Mouse (Mus musculus) granulocyte monocyte progenitor cell, adult 5-6 weeks (primary cell): ENCODE data around the gene Aldh9a1. TPM values are rescaled to one million over a fixed set of nuclear protein-coding genes. Genes with fewer than 3 reads are reported as not detected.
A peak's percentile ranks its signal among the peaks of the same experiment; 100 is the strongest.

ENCODE experiments used
- ATAC-seq: replicated peaks from 2 replicates; pipeline ENCODE4 v1.8.0; 2016; ENCODE audit warnings: mild to moderate bottlenecking, moderate TSS enrichment, inconsistent platforms; ENCODE audit not compliant: poor library complexity, severe bottlenecking
- total RNA-seq, 2 experiments: library from RNA; stranded (forward) in 1 of 2; stranded (reverse) in 1 of 2; fragments of 200-712, 200-1000 nt in 1 of 2; fragments of >200 nt in 1 of 2; fragmentation: Nextera tagmentation in 1 of 2; gene quantifications; 2 replicates each; pipeline ENCODE4 v1.2.3; 2014 to 2017

Aldh9a1 gene
- total RNA-seq, 2 experiments from 2014 or later, result 56.7 to 67.6 TPM

GRCm38 (mm10) chr1:167382316-167382715 is 32.5 kb downstream of the Aldh9a1 start:
- no peak for ATAC-seq

- no peak for ATAC-seq
Measured at GRCm38 (mm10) chr1:167382763-167383162, 33.0 kb downstream of the Aldh9a1 start.

GRCm38 (mm10) chr1:167383178-167383577 is 33.4 kb downstream of the Aldh9a1 start:
- no peak for ATAC-seq

DNA sequence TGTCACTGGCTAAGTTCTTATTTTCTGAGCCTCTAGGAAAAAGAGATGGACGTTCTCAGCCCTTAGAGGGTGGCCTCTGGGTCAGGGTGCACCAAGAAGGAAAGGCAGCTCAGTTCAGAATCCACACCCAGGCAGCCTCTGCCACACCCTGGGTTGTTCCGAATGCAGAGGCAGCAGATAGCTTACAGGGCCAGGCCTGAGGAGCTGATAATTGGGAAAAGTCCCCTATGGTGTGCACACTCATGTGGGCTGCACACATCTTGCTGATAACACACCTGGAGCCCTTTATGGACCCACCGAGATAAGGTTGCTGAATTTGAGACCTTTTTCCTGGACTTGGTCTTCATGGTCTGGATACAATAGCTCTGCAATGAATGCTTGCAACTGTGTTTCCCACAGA is 34.4 kb downstream of the Aldh9a1 start:
- no peak for ATAC-seq

DNA sequence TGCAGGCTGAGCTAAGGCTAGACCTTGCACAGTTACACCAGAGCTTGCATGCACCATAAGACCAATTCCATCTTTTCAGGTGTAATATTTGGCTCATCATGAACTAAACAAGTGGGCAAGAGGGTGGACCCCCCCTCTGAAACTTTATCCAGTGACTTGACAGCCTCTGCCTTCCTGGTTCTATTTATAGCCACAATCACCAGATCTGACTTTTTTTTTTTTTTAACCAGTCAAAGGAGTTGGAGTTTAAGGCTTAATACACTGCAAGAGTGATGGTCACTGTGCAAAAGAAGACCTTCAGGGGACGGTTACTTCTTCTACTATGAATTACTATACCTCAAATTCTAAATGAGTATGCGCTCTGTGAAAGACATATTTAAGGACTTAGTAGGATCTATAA is 35.4 kb downstream of the Aldh9a1 start:
- ATAC-seq, result no peak

- ATAC-seq, result no peak
Measured at GRCm38 (mm10) chr1:167385636-167386035, 35.8 kb downstream of the Aldh9a1 start.

GRCm38 (mm10) chr1:167386466-167386865 is 36.7 kb downstream of the Aldh9a1 start:
- no peak for ATAC-seq

GRCm38 (mm10) chr1:167387310-167387709 is 37.5 kb downstream of the Aldh9a1 start:
- no peak for ATAC-seq

DNA sequence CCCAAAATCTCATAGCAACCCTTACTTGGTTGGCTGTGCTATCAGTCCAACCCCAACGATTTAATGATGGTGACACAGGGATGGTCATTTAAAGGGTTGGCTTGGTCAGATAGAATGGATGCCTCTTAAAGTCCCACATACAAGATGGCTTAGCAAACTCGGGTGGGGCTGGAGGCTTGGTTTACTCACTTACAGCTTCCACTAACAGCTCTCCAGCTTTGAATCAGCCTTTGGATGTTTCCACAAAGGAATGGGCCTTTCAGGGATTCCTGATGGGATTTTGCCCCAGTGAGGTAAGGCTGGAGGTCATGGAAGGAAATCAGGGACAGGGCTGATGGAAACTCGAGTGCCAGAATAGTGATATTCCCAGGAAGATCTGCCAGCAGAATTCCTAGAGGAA is 38.0 kb downstream of the Aldh9a1 start:
- ATAC-seq, result no peak

GRCm38 (mm10) chr1:167388571-167388970 is 38.8 kb downstream of the Aldh9a1 start:
- ATAC-seq, result no peak

DNA sequence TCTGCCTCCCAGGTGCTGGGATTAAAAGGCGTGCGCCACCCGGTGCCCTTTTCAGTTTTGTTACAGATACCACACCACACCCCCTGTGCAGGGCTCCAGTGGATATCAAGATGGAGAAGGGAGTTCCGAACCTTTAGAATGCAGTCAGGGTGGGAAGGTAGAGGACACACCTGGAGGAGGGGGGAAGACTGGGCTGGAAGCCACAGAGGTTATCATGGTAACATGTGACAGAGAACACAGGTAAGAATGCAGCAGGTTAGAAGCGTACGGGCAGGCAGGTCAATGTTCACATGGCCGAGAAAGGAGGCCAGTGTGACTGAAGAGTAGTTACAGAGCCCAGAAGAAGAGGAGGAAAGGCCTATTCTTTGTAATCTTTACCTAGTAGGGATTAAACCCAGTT is 39.8 kb downstream of the Aldh9a1 start:
- no peak for ATAC-seq

DNA sequence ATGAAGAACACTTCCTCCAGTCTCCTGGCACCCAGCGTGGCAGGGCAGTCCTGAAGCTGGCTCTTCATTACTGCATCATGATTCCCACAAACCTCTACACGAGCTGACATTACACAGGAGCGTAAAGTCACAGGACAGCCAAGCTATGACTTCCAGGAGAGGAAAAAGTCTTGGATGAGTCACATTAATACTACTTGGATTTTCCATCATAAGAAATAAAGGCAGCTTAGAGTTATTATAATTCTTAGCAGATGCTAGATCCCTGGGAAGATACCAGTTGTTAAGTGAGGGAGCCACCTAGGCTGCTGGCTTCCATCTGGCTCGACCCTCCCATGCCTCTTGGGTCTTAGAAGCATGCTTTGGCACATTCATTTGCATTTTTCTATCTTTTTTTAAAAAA is 40.6 kb downstream of the Aldh9a1 start:
- ATAC-seq, result no peak

DNA sequence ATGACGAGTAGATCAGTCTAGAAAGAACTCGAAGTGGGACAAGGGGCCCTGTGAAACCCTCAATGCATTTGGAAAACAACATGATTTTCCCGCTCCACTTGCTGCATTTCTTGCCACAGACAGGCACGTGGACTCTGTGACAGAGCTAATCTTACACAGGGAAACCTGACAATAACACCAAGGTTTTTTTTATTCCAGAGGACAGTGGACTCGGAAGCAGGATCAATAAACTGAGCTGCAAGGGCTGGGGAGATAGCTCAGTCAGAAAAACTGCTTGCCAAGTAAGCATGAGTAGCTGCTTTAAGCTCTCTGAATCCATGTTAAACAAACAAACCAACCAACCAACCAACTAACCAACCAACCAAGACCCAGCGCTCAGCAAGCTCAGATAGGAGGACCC is 41.5 kb downstream of the Aldh9a1 start:
- no peak for ATAC-seq

DNA sequence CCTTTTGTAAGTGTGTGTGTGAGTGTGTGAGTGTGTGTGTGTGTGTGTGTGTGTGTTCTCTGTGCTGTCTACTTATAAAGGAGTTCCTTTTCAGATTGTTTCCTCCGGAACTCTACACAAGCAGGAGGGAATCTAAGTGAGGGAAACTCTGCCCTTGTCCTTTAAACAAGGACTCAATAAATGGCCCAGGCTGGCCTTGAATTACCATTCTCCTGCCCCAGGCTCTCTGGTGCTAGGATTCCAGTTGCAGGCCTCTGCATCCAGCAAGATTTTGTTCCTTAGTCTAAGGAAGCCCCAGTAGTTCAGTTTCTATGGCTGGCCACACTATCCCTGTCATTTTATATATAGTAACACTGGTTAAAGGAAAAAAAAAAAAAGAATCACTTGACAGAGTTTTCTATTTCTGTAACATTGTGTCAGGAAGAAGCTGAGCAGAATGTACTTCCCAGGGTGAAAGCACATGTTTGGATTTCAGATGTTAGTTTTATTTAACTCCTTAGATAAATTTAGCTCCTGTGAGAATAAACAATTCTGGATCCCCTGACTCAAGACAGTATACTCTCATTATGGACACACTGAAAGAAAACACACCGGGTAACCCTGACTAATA is 42.3 kb downstream of the Aldh9a1 start:
- no peak for ATAC-seq

GRCm38 (mm10) chr1:167392687-167393086 is 42.9 kb downstream of the Aldh9a1 start:
- ATAC-seq, result peak; percentile 61

GRCm38 (mm10) chr1:167393281-167393680 is 43.5 kb downstream of the Aldh9a1 start:
- peak; percentile 26 for ATAC-seq

DNA sequence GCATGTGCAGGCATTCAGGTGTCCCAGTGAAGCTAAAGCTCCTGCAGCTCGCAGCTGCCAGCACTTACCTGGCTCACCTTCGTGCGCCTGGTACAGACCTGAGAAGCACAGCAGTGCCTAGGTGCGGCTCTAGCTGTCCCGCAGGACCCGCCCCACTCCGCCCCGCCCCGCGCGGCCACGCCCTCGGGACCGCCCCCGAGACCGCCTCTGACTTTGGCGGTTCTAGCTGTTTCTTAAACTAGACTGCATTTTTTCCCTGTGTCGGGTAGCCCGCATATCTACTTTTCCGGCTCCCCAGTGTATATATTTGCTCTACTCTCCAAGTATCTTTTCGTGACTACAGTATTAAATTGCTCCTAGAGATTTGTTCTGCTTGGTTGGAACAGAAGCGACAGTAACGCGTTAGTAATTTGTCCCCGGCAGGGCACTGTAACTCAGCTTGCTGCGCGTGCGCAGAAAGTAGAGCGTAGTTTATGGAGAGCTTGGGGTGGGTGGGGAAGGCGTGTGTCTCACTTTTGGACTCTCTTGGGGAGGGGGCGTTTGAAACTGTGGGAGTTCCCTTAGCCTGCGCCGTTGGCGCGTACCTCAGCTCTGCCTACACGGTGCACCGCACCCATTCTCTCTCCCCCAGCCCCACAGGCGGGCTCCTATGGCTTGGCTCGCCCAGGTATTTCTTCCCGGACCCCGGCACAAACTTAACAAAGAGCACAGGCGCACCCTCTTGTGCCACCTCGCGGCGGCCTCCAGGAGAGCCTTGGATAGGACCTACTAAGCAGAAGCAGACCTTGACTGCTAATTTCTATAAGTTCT is 44.1 kb downstream of the Aldh9a1 start, which contains the start of gene Mgst3:
TSS of gene Mgst3 (minus strand) at position 159 of the 810 bp plus-strand sequence.
- peak; percentile 74 for ATAC-seq

DNA sequence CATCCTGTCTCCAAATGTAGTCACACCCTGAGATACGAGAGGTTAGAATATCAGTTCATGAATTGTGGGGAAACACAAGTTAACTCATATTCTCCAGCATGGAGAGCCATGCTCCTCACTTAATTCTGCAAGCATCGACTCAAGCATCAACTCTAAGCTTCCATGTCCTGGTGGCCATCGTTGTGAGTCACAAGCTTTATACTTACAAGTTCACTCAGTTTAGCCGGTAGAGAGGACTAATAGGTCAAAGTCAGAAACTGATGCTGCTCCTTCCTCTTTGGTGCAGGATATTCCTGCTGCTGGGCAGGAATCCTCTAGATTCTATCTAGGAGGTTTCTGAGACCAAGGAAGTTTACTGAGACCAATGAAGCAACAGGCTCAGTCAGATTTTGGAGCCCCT is 55.4 kb downstream of the Aldh9a1 start:
- ATAC-seq, result no peak

GRCm38 (mm10) chr1:167409601-167410000 is 59.8 kb downstream of the Aldh9a1 start:
- no peak for ATAC-seq

DNA sequence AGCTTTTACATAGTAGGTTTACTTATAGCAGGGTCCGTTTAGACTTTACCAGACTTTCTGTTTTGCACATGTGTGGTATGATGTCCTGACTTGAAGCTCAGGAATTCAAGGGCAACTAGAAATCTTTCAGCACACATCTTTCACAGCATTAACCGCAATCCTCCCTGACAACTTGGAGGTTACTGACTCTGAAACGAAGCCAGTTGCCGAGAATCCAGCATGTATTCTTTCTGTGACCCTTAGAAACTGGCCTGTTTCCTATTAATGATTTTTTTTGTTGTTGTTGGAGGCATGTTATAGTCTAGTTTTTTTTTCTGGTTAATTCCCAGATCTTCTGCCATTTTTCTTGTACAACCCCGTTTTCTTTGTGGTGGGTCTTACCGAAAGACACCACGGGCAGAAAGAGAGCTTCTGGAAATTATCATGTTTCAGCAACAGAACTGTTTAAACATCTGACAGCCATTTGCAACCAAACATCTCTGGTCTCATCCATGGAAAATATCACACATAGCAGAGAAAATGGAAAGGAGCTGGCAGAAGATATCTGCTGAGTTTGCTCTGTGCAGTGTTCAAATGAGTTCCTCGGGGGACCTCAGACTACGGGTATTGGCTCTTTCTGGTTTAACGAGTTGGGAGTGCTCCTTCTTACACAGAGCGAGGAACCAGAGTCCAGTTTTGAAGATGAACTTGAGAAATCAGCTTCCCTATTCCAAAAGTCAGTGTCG is 62.4 kb downstream of the Aldh9a1 start:
- ATAC-seq, result no peak

DNA sequence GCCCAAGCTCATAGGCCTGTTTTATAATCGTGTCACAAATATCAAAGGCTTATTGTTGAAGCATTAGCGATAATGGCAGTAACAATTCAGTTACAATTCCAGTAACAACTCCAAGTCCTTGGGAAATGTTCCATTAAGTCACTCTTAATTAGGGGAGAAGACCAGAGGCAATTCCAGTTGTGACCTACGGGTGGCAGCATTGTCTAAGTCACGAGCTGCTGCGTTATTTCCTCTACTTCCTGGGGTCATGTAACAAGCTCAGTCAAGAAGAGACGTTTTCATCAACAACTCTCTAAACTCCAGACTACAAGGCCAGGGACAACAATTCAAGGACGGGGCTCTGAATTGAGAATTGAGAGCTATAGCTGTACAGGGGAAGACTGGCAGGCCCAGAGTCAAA is 65.1 kb downstream of the Aldh9a1 start:
- peak; percentile 99 for ATAC-seq
